28 mouse cellular contexts compared by ENCODE assay signal in the genomic region with DNA sequence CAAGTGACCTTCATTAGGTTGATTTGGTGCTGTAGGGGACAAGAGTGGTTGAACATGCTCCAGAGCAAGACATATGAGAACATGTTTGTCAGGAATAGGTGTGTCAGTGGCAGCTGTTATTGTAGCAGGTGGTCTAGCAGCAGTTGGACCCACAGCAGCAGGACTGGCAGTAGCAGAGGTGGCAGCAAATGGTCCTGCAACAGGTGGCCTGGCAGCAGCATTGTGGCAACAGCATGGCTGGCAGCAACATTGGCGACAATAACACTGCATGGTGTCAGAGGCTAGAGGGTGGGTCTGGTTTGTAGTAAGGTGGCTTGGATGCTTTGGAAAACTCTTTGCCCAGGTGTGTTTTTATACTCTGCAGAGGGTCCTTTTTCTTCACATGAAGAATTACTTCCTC. TPM values are rescaled to one million over a fixed set of nuclear protein-coding genes. Genes with fewer than 3 reads are reported as not detected.
DNase-seq lines count a peak whose midpoint lies in the region; ATAC-seq and TF ChIP-seq lines count a peak whose summit lies in the region.
"Had no signal": no experiment of that assay in that cellular context is flagged by ENCODE, and none has a peak within 500 bp of the region (broad histone marks: within the 10 kb centered on the region; RNA-seq: fewer than 3 reads in every experiment).

No protein-coding gene starts in this region.

- TF ChIP-seq POLR2A in myocyte (IDR thresholded peaks at IDR 0.05; ENCODE audit: insufficient read length, low read depth), result no peak

- peak; percentile 25 to 55 for DNase-seq in cerebellum, postnatal 14 days
- DNase-seq in left cerebral cortex, postnatal 4 days, result peak; percentile 30
- no peak for DNase-seq in left cerebral cortex, adult 2 months (ENCODE audit: extremely low spot score in 1 of 2, low spot score in 2 of 2)
- DNase-seq in gastrocnemius, postnatal 25 days, result no peak
- DNase-seq: adrenal gland, adult 2 months; adrenal gland, postnatal 10 days; adrenal gland, postnatal 25 days; cerebellum, adult 11-12 months; cerebellum, adult 2 months; cerebellum, adult 9-11 months; cerebellum, postnatal 36 days; embryo, embryonic 11 days had no signal

- no peaks in the 10 kb centered on the region for H3K36me3 ChIP-seq in myocyte (ENCODE audit: control insufficient read depth, insufficient read depth)
- H3K36me3 ChIP-seq: embryonic facial prominence, embryonic 13.5 days; embryonic facial prominence, embryonic 15.5 days; forebrain, embryonic 10.5 days; forebrain, embryonic 12.5 days had no signal

- no peak overlapping the region for H3K27ac ChIP-seq in left cerebral cortex, adult 2 months
- H3K27ac ChIP-seq: embryonic facial prominence, embryonic 13.5 days; embryonic facial prominence, embryonic 15.5 days; forebrain, embryonic 10.5 days; forebrain, embryonic 12.5 days had no signal

- intact Hi-C loops in left cerebral cortex, postnatal 4 days (cut with DNase I), result no loop called here
- intact Hi-C loops in left cerebral cortex, adult 2 months (cut with DNase I), result no loop called here

- ATAC-seq in cerebellum, adult (ENCODE audit: insufficient number of reproducible peaks, low FRiP score, low TSS enrichment), result no peak
- ATAC-seq: forebrain, embryonic 14.5 days; forebrain, embryonic 16.5 days had no signal

- no peak overlapping the region for H3K4me2 ChIP-seq in myocyte (ENCODE audit: low read depth)
- H3K4me2 ChIP-seq: embryonic facial prominence, embryonic 13.5 days; embryonic facial prominence, embryonic 15.5 days; forebrain, embryonic 12.5 days had no signal

- no peak overlapping the region for H3K4me3 ChIP-seq in left cerebral cortex, adult 2 months
- H3K4me3 ChIP-seq in myocyte, result no peak overlapping the region
- H3K4me3 ChIP-seq: embryonic facial prominence, embryonic 13.5 days; embryonic facial prominence, embryonic 15.5 days; erythroblast, embryonic 14.5 days; forebrain, embryonic 10.5 days; forebrain, embryonic 12.5 days had no signal

- H3ac ChIP-seq in myocyte (ENCODE audit: control insufficient read depth, insufficient read length), result no peak overlapping the region

- TF ChIP-seq CTCF in left cerebral cortex, adult 2 months (IDR thresholded peaks at IDR 0.05), result no peak

- no peaks in the 10 kb centered on the region for H3K79me2 ChIP-seq in myocyte (ENCODE audit: control insufficient read depth, insufficient read depth)

- H3K27me3 ChIP-seq in myocyte (ENCODE audit: control insufficient read depth, insufficient read depth, insufficient read length), result no peaks in the 10 kb centered on the region
- H3K27me3 ChIP-seq: embryonic facial prominence, embryonic 13.5 days; embryonic facial prominence, embryonic 15.5 days; forebrain, embryonic 12.5 days had no signal

TF ChIP-seq in myocyte, 11 proteins besides CTCF, POLR2A, EP300 and RAD21:
- TF ChIP-seq REST (IDR thresholded peaks at IDR 0.05; ENCODE audit: insufficient read depth, insufficient read length), result no peak
- TF ChIP-seq SRF (IDR thresholded peaks at IDR 0.05; ENCODE audit: control insufficient read depth, insufficient read length, low read depth), result no peak
- TF ChIP-seq E2F4 (IDR thresholded peaks at IDR 0.05; ENCODE audit: insufficient read depth), result no peak
- no peak for TF ChIP-seq USF1 (IDR thresholded peaks at IDR 0.05; ENCODE audit: low read depth)
- peak in 1 of 3 experiments; percentile 88 for TF ChIP-seq MYOG (IDR thresholded peaks at IDR 0.05; ENCODE audit: control insufficient read depth in 1 of 3, insufficient read depth in 1 of 3, insufficient read length in 2 of 3, low read depth in 2 of 3)
- peak in 2 of 3 experiments; percentile 64 to 70 for TF ChIP-seq MYOD1 (IDR thresholded peaks at IDR 0.05; ENCODE audit: control insufficient read depth in 1 of 3, insufficient read length in 2 of 3, low read depth in 2 of 3)
- no peak for TF ChIP-seq TCF12 (IDR thresholded peaks at IDR 0.05; ENCODE audit: insufficient read depth, poor library complexity, severe bottlenecking)
- TF ChIP-seq TCF3 (IDR thresholded peaks at IDR 0.05; ENCODE audit: insufficient read length, low read depth), result peak; percentile 49
TF ChIP-seq in myocyte: peak in this region for 3.

RNA-seq across cellular contexts. Expression of gene Gm14180, which starts 15.3 kb away (rescaled TPM):
- not detected for total RNA-seq in left cerebral cortex, postnatal 4 days (2021)
- total RNA-seq in left cerebral cortex, adult 2 months (2021), result not detected
- not detected for polyA plus RNA-seq in myocyte (2012; fragmentation: generic; extraction: Trizol)
- total RNA-seq in gastrocnemius, postnatal 25 days (2021), result not detected
- total RNA-seq: adrenal gland, adult 2 months; adrenal gland, postnatal 10 days; adrenal gland, postnatal 25 days; adrenal gland, postnatal 4 days; common myeloid progenitor, adult 5-6 weeks; ES-E14; MEL had no signal
- polyA plus RNA-seq: adrenal gland, adult 2 months; brain, embryonic 14.5 days; C2C12; cerebellum, adult 2 months; embryonic facial prominence, embryonic 11.5 days; embryonic facial prominence, embryonic 13.5 days; embryonic facial prominence, embryonic 15.5 days; erythroblast, embryonic 14.5 days; forebrain, embryonic 10.5 days; forebrain, embryonic 12.5 days; forebrain, embryonic 14.5 days; forebrain, embryonic 16.5 days had no signal

RNA-seq across cellular contexts. Expression of gene Gm14190, which starts 28.2 kb away (rescaled TPM):
- not detected for total RNA-seq in left cerebral cortex, postnatal 4 days (2021)
- not detected for total RNA-seq in left cerebral cortex, adult 2 months (2021)
- polyA plus RNA-seq in myocyte (2012; fragmentation: generic; extraction: Trizol), result not detected
- not detected for total RNA-seq in gastrocnemius, postnatal 25 days (2021)
- total RNA-seq: adrenal gland, adult 2 months; adrenal gland, postnatal 10 days; adrenal gland, postnatal 25 days; adrenal gland, postnatal 4 days; common myeloid progenitor, adult 5-6 weeks; ES-E14; MEL had no signal
- polyA plus RNA-seq: adrenal gland, adult 2 months; brain, embryonic 14.5 days; C2C12; cerebellum, adult 2 months; embryonic facial prominence, embryonic 11.5 days; embryonic facial prominence, embryonic 13.5 days; embryonic facial prominence, embryonic 15.5 days; erythroblast, embryonic 14.5 days; forebrain, embryonic 10.5 days; forebrain, embryonic 12.5 days; forebrain, embryonic 14.5 days; forebrain, embryonic 16.5 days had no signal

RNA-seq across cellular contexts. Expression of gene Krtap4-6, which starts 53.0 kb away (rescaled TPM):
- total RNA-seq in left cerebral cortex, postnatal 4 days (2021), result not detected
- total RNA-seq in left cerebral cortex, adult 2 months (2021), result not detected
- not detected for polyA plus RNA-seq in myocyte (2012; fragmentation: generic; extraction: Trizol)
- total RNA-seq in gastrocnemius, postnatal 25 days (2021), result not detected
- total RNA-seq: adrenal gland, adult 2 months; adrenal gland, postnatal 10 days; adrenal gland, postnatal 25 days; adrenal gland, postnatal 4 days; common myeloid progenitor, adult 5-6 weeks; ES-E14; MEL had no signal
- polyA plus RNA-seq: adrenal gland, adult 2 months; brain, embryonic 14.5 days; C2C12; cerebellum, adult 2 months; embryonic facial prominence, embryonic 11.5 days; embryonic facial prominence, embryonic 13.5 days; erythroblast, embryonic 14.5 days; forebrain, embryonic 10.5 days; forebrain, embryonic 12.5 days; forebrain, embryonic 14.5 days; forebrain, embryonic 16.5 days had no signal

RNA-seq across cellular contexts. Expression of gene Gm11595, which starts 54.0 kb away (rescaled TPM):
- not detected for total RNA-seq in left cerebral cortex, postnatal 4 days (2021)
- total RNA-seq in left cerebral cortex, adult 2 months (2021), result not detected
- polyA plus RNA-seq in myocyte (2012; fragmentation: generic; extraction: Trizol), result not detected
- total RNA-seq in gastrocnemius, postnatal 25 days (2021), result not detected
- total RNA-seq: adrenal gland, adult 2 months; adrenal gland, postnatal 10 days; adrenal gland, postnatal 25 days; adrenal gland, postnatal 4 days; common myeloid progenitor, adult 5-6 weeks; ES-E14; MEL had no signal
- polyA plus RNA-seq: adrenal gland, adult 2 months; brain, embryonic 14.5 days; C2C12; cerebellum, adult 2 months; embryonic facial prominence, embryonic 11.5 days; embryonic facial prominence, embryonic 13.5 days; erythroblast, embryonic 14.5 days; forebrain, embryonic 10.5 days; forebrain, embryonic 12.5 days; forebrain, embryonic 14.5 days; forebrain, embryonic 16.5 days had no signal

RNA-seq across cellular contexts. Expression of gene Gm11563, which starts 60.0 kb away (rescaled TPM):
- total RNA-seq in left cerebral cortex, postnatal 4 days (2021), result not detected
- not detected for total RNA-seq in left cerebral cortex, adult 2 months (2021)
- not detected for polyA plus RNA-seq in myocyte (2012; fragmentation: generic; extraction: Trizol)
- total RNA-seq in gastrocnemius, postnatal 25 days (2021), result not detected
- total RNA-seq: adrenal gland, adult 2 months; adrenal gland, postnatal 10 days; adrenal gland, postnatal 25 days; adrenal gland, postnatal 4 days; common myeloid progenitor, adult 5-6 weeks; ES-E14; MEL had no signal
- polyA plus RNA-seq: adrenal gland, adult 2 months; brain, embryonic 14.5 days; C2C12; cerebellum, adult 2 months; embryonic facial prominence, embryonic 11.5 days; embryonic facial prominence, embryonic 13.5 days; erythroblast, embryonic 14.5 days; forebrain, embryonic 10.5 days; forebrain, embryonic 12.5 days; forebrain, embryonic 14.5 days; forebrain, embryonic 16.5 days had no signal

Comparison
In these comparisons a context has a peak if more than half of its experiments do, and no peak if none do; other contexts are left out.
1. DNase-seq: peak in cerebellum, postnatal 14 days (2 of 2) and left cerebral cortex, postnatal 4 days (single experiment); none in left cerebral cortex, adult 2 months (0 of 2) and gastrocnemius, postnatal 25 days (single experiment).